Mouse (Mus musculus): ENCODE results near the gene Adarb2. TPM values are rescaled to one million over a fixed set of nuclear protein-coding genes. Genes with fewer than 3 reads are reported as not detected.

The Adarb2 gene
- polyA plus RNA-seq, 1 experiment from 2014 or later: 0.71 TPM

GRCm38 (mm10) chr13:8519204-8519603 is 316.5 kb downstream of the Adarb2 start:
- no peaks in the 10 kb centered on the region for H3K36me3 ChIP-seq
- H3K4me2 ChIP-seq: no peak overlapping the region
- H3K9me3 ChIP-seq: no peaks in the 10 kb centered on the region
- no peaks in the 10 kb centered on the region for H3K4me1 ChIP-seq
- ATAC-seq (ENCODE audit: insufficient read depth, low FRiP score, low read depth): no peak
- WGBS: 74% methylated on average over 5 of the region's 5 CpGs
- no peaks in the 10 kb centered on the region for H3K27me3 ChIP-seq (replicated peaks)
- H3K4me3 ChIP-seq (replicated peaks): no peak overlapping the region
- H3K27ac ChIP-seq: no peak overlapping the region
- no peak overlapping the region for H3K9ac ChIP-seq

- Histone ChIP-seq H3K9me3 (no peaks in the 10 kb centered on the region), H3K4me3 (replicated peaks) (no peak overlapping the region), H3K36me3 (no peaks in the 10 kb centered on the region), H3K27me3 (replicated peaks) (no peaks in the 10 kb centered on the region), H3K27ac (no peak overlapping the region), H3K4me2 (no peak overlapping the region), H3K4me1 (no peaks in the 10 kb centered on the region), H3K9ac (no peak overlapping the region)
- ATAC-seq (ENCODE audit: insufficient read depth, low FRiP score, low read depth): peak; percentile 81
- WGBS: 45% methylated on average over 9 of the region's 9 CpGs
Measured at GRCm38 (mm10) chr13:8525748-8526631, 323.3 kb downstream of the Adarb2 start.

GRCm38 (mm10) chr13:8534265-8535113 is 331.8 kb downstream of the Adarb2 start:
- H3K4me1 ChIP-seq: no peaks in the 10 kb centered on the region
- ATAC-seq (ENCODE audit: insufficient read depth, low FRiP score, low read depth): no peak
- H3K9me3 ChIP-seq: no peaks in the 10 kb centered on the region
- no peak overlapping the region for H3K4me3 ChIP-seq (replicated peaks)
- no peaks in the 10 kb centered on the region for H3K36me3 ChIP-seq
- no peak overlapping the region for H3K9ac ChIP-seq
- H3K4me2 ChIP-seq: no peak overlapping the region
- H3K27me3 ChIP-seq (replicated peaks): no peaks in the 10 kb centered on the region
- H3K27ac ChIP-seq: no peak overlapping the region
- 76% methylated on average over 9 of the region's 9 CpGs for WGBS

- ATAC-seq (ENCODE audit: insufficient read depth, low FRiP score, low read depth): no peak
- no peak overlapping the region for H3K9ac ChIP-seq
- H3K36me3 ChIP-seq: no peaks in the 10 kb centered on the region
- WGBS: 87% methylated on average over 2 of the region's 2 CpGs
- no peaks in the 10 kb centered on the region for H3K27me3 ChIP-seq (replicated peaks)
- no peak overlapping the region for H3K4me3 ChIP-seq (replicated peaks)
- no peak overlapping the region for H3K27ac ChIP-seq
- H3K4me2 ChIP-seq: no peak overlapping the region
- H3K9me3 ChIP-seq: no peaks in the 10 kb centered on the region
- H3K4me1 ChIP-seq: no peaks in the 10 kb centered on the region
Measured at GRCm38 (mm10) chr13:8538481-8538880, 335.8 kb downstream of the Adarb2 start.

- no peaks in the 10 kb centered on the region for H3K9me3 ChIP-seq
- H3K27me3 ChIP-seq (replicated peaks): no peaks in the 10 kb centered on the region
- WGBS: 83% methylated on average over 10 of the region's 10 CpGs
- H3K36me3 ChIP-seq: no peaks in the 10 kb centered on the region
- no peak overlapping the region for H3K27ac ChIP-seq
- no peak overlapping the region for H3K9ac ChIP-seq
- ATAC-seq (ENCODE audit: insufficient read depth, low FRiP score, low read depth): no peak
- no peak overlapping the region for H3K4me3 ChIP-seq (replicated peaks)
- no peaks in the 10 kb centered on the region for H3K4me1 ChIP-seq
- H3K4me2 ChIP-seq: no peak overlapping the region
Measured at GRCm38 (mm10) chr13:8538896-8539295, 336.2 kb downstream of the Adarb2 start.

GRCm38 (mm10) chr13:8542684-8543083 is 340.0 kb downstream of the Adarb2 start:
- H3K4me2 ChIP-seq: no peak overlapping the region
- no peaks in the 10 kb centered on the region for H3K4me1 ChIP-seq
- no peak overlapping the region for H3K27ac ChIP-seq
- WGBS: 80% methylated on average over 2 of the region's 2 CpGs
- H3K4me3 ChIP-seq (replicated peaks): no peak overlapping the region
- H3K9ac ChIP-seq: no peak overlapping the region
- H3K36me3 ChIP-seq: no peaks in the 10 kb centered on the region
- no peak for ATAC-seq (ENCODE audit: insufficient read depth, low FRiP score, low read depth)
- no peaks in the 10 kb centered on the region for H3K9me3 ChIP-seq
- no peaks in the 10 kb centered on the region for H3K27me3 ChIP-seq (replicated peaks)

GRCm38 (mm10) chr13:8552242-8552641 is 349.6 kb downstream of the Adarb2 start:
- 29% methylated on average over 2 of the region's 2 CpGs for WGBS
- Histone ChIP-seq H3K27me3 (replicated peaks) (no peaks in the 10 kb centered on the region), H3K9ac (no peak overlapping the region), H3K4me3 (replicated peaks) (no peak overlapping the region), H3K4me2 (no peak overlapping the region), H3K36me3 (no peaks in the 10 kb centered on the region), H3K27ac (no peak overlapping the region), H3K4me1 (no peaks in the 10 kb centered on the region), H3K9me3 (no peaks in the 10 kb centered on the region)
- ATAC-seq (ENCODE audit: insufficient read depth, low FRiP score, low read depth): peak; percentile 72

GRCm38 (mm10) chr13:8557784-8558183 is 355.1 kb downstream of the Adarb2 start:
- no peaks in the 10 kb centered on the region for H3K4me1 ChIP-seq
- no peaks in the 10 kb centered on the region for H3K9me3 ChIP-seq
- no peak overlapping the region for H3K27ac ChIP-seq
- H3K4me3 ChIP-seq (replicated peaks): no peak overlapping the region
- no peak overlapping the region for H3K4me2 ChIP-seq
- no peak overlapping the region for H3K9ac ChIP-seq
- no peak for ATAC-seq (ENCODE audit: insufficient read depth, low FRiP score, low read depth)
- H3K36me3 ChIP-seq: no peaks in the 10 kb centered on the region
- no peaks in the 10 kb centered on the region for H3K27me3 ChIP-seq (replicated peaks)
- 58% methylated on average over 4 of the region's 4 CpGs for WGBS

GRCm38 (mm10) chr13:8560485-8560884 is 357.8 kb downstream of the Adarb2 start:
- H3K27me3 ChIP-seq (replicated peaks): no peaks in the 10 kb centered on the region
- H3K4me2 ChIP-seq: no peak overlapping the region
- no peak overlapping the region for H3K27ac ChIP-seq
- no peaks in the 10 kb centered on the region for H3K36me3 ChIP-seq
- no peak for ATAC-seq (ENCODE audit: insufficient read depth, low FRiP score, low read depth)
- no peaks in the 10 kb centered on the region for H3K4me1 ChIP-seq
- no peak overlapping the region for H3K4me3 ChIP-seq (replicated peaks)
- H3K9ac ChIP-seq: no peak overlapping the region
- H3K9me3 ChIP-seq: no peaks in the 10 kb centered on the region

GRCm38 (mm10) chr13:8563161-8563560 is 360.5 kb downstream of the Adarb2 start:
- WGBS: 80% methylated on average over 7 of the region's 7 CpGs
- Histone ChIP-seq H3K36me3 (no peaks in the 10 kb centered on the region), H3K27me3 (replicated peaks) (no peaks in the 10 kb centered on the region), H3K4me3 (replicated peaks) (no peak overlapping the region), H3K4me1 (no peaks in the 10 kb centered on the region), H3K4me2 (no peak overlapping the region), H3K27ac (no peak overlapping the region), H3K9ac (no peak overlapping the region), H3K9me3 (no peaks in the 10 kb centered on the region)
- ATAC-seq (ENCODE audit: insufficient read depth, low FRiP score, low read depth): no peak

- Histone ChIP-seq H3K4me2 (no peak overlapping the region), H3K36me3 (no peaks in the 10 kb centered on the region), H3K27me3 (replicated peaks) (no peaks in the 10 kb centered on the region), H3K4me1 (no peaks in the 10 kb centered on the region), H3K9me3 (no peaks in the 10 kb centered on the region), H3K9ac (no peak overlapping the region), H3K4me3 (replicated peaks) (no peak overlapping the region), H3K27ac (no peak overlapping the region)
- WGBS: 68% methylated on average over 15 of the region's 15 CpGs
- ATAC-seq (ENCODE audit: insufficient read depth, low FRiP score, low read depth): no peak
Measured at GRCm38 (mm10) chr13:8567111-8568026, 364.7 kb downstream of the Adarb2 start.

Data from stomach, embryonic 15.5 days (tissue).